Mouse (Mus musculus) forebrain, embryonic 10.5 days (tissue): ENCODE measurements around the gene Pdgfa. TPM values are rescaled to one million over a fixed set of nuclear protein-coding genes. Genes with fewer than 3 reads are reported as not detected.

ENCODE experiments used
- DNase-seq: peaks from one replicate; pipeline ENCODE4 v3.0.0-alpha.2; 2017; ENCODE audit warnings: low spot score; ENCODE audit errors: extremely low spot score
- H3K27ac ChIP-seq: fragments of 300-500 bp; sonication (generic); 2 replicates; pipeline ENCODE4 v1.5.1; 2016; ENCODE audit warnings: mild to moderate bottlenecking
- H3K27me3 ChIP-seq: fragments of 300-500 bp; sonication (generic); 2 replicates; pipeline ENCODE4 v1.6.1; 2016; ENCODE audit warnings: mild to moderate bottlenecking; ENCODE audit not compliant: poor library complexity, severe bottlenecking
- H3K36me3 ChIP-seq: fragments of 300-500 bp; sonication (generic); replicated peaks from 2 replicates; pipeline ENCODE4 v1.6.1; 2016; ENCODE audit warnings: mild to moderate bottlenecking, moderate library complexity
- H3K4me1 ChIP-seq: fragments of 300-500 bp; sonication (generic); 2 replicates; pipeline ENCODE4 v1.6.1; 2016
- H3K4me3 ChIP-seq: fragments of 300-500 bp; sonication (generic); 2 replicates; pipeline ENCODE4 v1.5.1; 2016; ENCODE audit warnings: mild to moderate bottlenecking, moderate library complexity
- H3K9me3 ChIP-seq: fragments of 300-500 bp; sonication (generic); 2 replicates; pipeline ENCODE4 v1.6.1; 2016; ENCODE audit warnings: mild to moderate bottlenecking, moderate library complexity
- WGBS: fragments of 180-500 bp; shearing (Covaris S2); methylation state at CpG from one replicate; pipeline ENCODE4 v1.1.7; 2016; 5-methylcytosine and 5-hydroxymethylcytosine counted together
- polyA plus RNA-seq: library from polyadenylated mRNA; unstranded; fragments of >200 nt; fragmentation: Nextera tagmentation; extraction: Ambion mirVana; gene quantifications from 2 replicates; pipeline ENCODE4 v1.2.1, GENCODE M21; 2016

The Pdgfa gene
- 12.3 and 14.3 TPM in 2 replicates for polyA plus RNA-seq

DNA sequence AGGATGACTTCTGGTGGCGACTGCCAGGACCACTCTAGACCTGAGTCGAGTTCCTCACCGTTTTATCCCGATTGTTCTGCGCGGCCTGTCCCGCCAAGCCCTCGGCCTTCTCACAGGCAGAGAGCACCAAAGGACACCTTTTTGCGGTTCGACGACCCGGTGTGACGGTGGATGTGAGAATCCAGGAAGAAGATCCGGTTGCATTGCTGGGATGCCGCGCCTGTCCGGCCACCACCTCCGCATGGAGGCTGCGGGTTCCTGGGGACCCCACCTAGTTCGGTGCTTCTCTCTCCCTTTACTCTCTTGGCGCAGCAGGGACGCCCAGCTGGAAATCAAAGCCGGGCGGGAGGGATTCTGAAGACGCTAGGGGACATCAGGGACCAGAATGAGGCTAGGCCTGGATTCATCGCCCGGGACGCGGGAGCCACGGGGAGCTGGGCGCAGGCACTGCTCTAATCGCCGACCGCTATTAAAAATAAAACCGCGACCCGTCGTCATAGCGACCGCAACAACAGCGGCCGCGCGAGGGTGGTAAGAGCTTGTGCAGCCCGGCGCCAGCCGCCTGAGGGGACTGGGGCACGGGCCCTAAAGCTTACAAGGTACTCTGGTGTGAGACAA, at the start of gene Pdgfa:
Gene Pdgfa (minus strand): TSS at position 200 of the 618 bp plus-strand sequence.
- peaks cover 88% of the 10 kb centered on the region for H3K27me3 ChIP-seq
- H3K4me1 ChIP-seq, result peaks cover 70% of the 10 kb centered on the region
- H3K4me3 ChIP-seq, result peak within 1 kb of the TSS; percentile 75
- peak within 1 kb of the TSS; percentile 84 for H3K27ac ChIP-seq
- peaks cover 8% of the 10 kb centered on the region; the same call in 1 of the 2 replicates for H3K9me3 ChIP-seq
- no peaks in the 10 kb centered on the region for H3K36me3 ChIP-seq
- DNase-seq, result peak; percentile 83
- 1% methylated on average over 48 of the region's 48 CpGs for WGBS

- no peaks in the 10 kb centered on the region for H3K36me3 ChIP-seq
- peaks cover 13% of the 10 kb centered on the region; the same call in 1 of the 2 replicates for H3K4me1 ChIP-seq
- DNase-seq, result no peak
- WGBS, result 85% methylated on average over 5 of the region's 5 CpGs
- no peaks in the 10 kb centered on the region for H3K9me3 ChIP-seq
- H3K27me3 ChIP-seq, result no peaks in the 10 kb centered on the region
- H3K4me3 ChIP-seq, result no peak overlapping the region
- no peak overlapping the region for H3K27ac ChIP-seq
These were observed 49.5 kb upstream of the Pdgfa start for GRCm38 (mm10) chr5:139046636-139047035.

DNA sequence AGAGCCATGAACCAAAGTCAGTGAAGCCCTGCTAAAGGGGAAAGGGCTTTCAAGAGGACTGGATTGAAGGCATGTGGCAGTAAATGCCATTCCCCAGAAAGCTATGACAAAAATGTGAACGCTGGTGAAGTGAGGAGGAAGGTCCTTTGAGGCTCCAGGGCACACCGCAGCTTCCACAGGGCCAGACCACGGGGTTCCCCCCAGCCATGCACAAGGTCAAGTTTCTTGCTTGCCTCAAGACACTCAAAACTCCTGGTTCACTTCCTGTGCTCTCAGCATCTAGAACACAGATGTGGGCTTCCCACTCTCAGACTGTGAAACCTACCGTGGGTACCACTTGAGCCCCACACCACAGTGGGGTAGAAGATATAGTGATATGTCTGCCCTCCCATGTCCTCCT, 46.4 kb upstream of the Pdgfa start:
- DNase-seq, result no peak
- Histone ChIP-seq H3K4me3 (no peak overlapping the region), H3K27ac (no peak overlapping the region), H3K27me3 (no peaks in the 10 kb centered on the region), H3K4me1 (peaks cover 13% of the 10 kb centered on the region; the same call in 1 of the 2 replicates), H3K36me3 (no peaks in the 10 kb centered on the region), H3K9me3 (no peaks in the 10 kb centered on the region)
- WGBS, result 87% methylated on average over 4 of the region's 4 CpGs

GRCm38 (mm10) chr5:139042299-139042698, 45.1 kb upstream of the Pdgfa start:
- H3K27me3 ChIP-seq, result no peaks in the 10 kb centered on the region
- no peak overlapping the region for H3K27ac ChIP-seq
- WGBS, result 84% methylated on average over 12 of the region's 12 CpGs
- H3K4me3 ChIP-seq, result no peak overlapping the region
- no peak for DNase-seq
- H3K36me3 ChIP-seq, result no peaks in the 10 kb centered on the region
- no peaks in the 10 kb centered on the region for H3K9me3 ChIP-seq
- peaks cover 1% of the 10 kb centered on the region; the same call in 1 of the 2 replicates for H3K4me1 ChIP-seq

DNA sequence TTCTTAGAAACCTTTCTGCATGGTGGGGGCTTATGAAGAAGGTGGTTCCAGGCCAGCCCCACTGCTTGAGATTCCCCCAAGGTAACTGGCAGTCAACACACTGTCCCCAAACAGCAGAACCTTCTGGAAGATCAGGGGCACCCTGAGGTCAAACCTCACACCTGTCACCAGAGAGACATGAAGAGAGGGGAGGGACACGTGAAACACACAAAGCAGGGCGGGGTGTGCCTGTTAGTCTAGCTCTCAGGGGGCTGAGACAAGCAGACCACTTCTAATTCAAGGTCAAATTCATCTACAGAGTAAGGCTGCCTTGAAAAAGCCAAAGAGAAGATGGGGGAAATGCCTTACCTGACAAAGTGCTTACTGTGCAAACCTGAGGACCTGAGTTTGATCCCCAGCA, 38.0 kb upstream of the Pdgfa start:
- 78% methylated on average over 2 of the region's 2 CpGs for WGBS
- no peak for DNase-seq
- no peaks in the 10 kb centered on the region for H3K36me3 ChIP-seq
- H3K4me3 ChIP-seq, result no peak overlapping the region
- H3K4me1 ChIP-seq, result peaks cover 29% of the 10 kb centered on the region
- no peaks in the 10 kb centered on the region for H3K9me3 ChIP-seq
- no peaks in the 10 kb centered on the region for H3K27me3 ChIP-seq
- H3K27ac ChIP-seq, result peak overlapping the region; percentile 20; the same call in 1 of the 2 replicates

DNA sequence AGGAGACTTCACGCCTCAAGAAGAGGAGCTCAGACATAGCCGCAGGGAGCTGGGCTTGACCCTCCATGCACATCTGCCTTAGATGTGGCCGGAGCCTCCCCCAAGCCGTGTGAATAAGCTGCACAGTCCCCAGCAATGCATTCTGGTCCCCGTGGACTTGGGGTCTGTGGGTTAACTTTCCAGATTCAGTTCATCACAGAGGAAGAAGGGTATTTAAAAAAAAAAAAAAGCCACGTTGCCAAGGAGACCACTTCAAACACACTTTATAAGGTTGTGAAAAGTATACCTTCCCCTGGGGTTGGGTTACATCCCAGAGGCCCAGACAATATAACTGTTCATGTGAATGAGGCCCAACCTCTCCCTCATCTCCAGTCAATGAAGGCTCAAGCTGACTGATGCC, 37.6 kb upstream of the Pdgfa start:
- no peaks in the 10 kb centered on the region for H3K9me3 ChIP-seq
- no peak overlapping the region for H3K4me3 ChIP-seq
- peaks cover 29% of the 10 kb centered on the region for H3K4me1 ChIP-seq
- peak overlapping the region; percentile 79; the same call in 1 of the 2 replicates for H3K27ac ChIP-seq
- H3K36me3 ChIP-seq, result no peaks in the 10 kb centered on the region
- 53% methylated on average over 6 of the region's 6 CpGs for WGBS
- H3K27me3 ChIP-seq, result no peaks in the 10 kb centered on the region
- no peak for DNase-seq

DNA sequence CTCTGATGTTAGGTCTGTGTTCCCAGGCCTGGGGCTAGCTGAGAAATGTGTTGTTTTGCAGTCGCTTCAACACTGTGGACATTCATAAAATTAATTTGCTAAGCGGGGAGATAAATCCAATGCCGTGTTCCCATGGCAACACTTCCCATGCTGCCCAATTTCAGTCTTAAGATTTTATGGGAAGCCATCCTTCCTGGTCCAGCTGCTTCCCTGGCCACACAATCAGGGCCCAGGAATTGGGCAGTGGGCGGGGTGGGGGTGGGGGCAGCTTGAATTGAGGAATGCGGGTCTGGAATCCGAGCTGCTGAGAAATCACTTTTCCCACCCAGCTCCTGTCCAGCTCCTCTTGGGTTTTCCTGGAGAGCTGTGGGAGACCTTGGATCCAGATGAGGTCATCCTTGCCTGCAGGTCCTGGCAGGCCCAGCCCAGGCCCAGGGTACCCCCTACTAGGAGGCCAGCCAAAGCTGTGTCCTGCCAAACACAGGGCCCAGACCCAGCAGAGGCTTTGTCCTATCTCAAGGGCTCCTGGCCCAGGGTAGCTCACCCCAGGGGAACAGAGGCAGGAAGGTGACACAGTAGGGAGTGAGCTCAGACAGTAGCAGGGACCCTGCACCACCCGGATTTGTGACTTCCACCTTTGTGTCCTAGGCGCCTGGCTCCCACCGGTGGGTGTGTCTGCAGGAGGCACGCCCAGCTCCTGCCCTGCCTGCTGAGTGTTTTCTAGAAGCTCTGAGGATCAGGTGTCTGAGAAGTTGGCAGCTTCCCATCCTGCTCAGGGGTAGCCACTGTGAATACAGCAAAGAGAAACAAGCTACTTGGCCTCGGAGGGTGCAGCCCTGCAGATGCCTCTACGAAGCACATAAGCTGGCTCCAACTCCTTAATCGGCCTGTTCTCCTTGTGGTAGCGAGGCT, 36.5 kb upstream of the Pdgfa start:
- Histone ChIP-seq H3K27ac (peak overlapping the region; percentile 79), H3K36me3 (no peaks in the 10 kb centered on the region), H3K4me1 (peaks cover 29% of the 10 kb centered on the region), H3K27me3 (no peaks in the 10 kb centered on the region), H3K4me3 (no peak overlapping the region), H3K9me3 (no peaks in the 10 kb centered on the region)
- 39% methylated on average over 14 of the region's 14 CpGs for WGBS
- no peak for DNase-seq

- Histone ChIP-seq H3K4me3 (no peak overlapping the region), H3K36me3 (no peaks in the 10 kb centered on the region), H3K4me1 (peaks cover 11% of the 10 kb centered on the region), H3K27ac (peak overlapping the region; percentile 53), H3K27me3 (no peaks in the 10 kb centered on the region), H3K9me3 (no peaks in the 10 kb centered on the region)
- no peak for DNase-seq
- WGBS, result 62% methylated on average over 15 of the region's 15 CpGs
These were observed 30.4 kb upstream of the Pdgfa start for GRCm38 (mm10) chr5:139027603-139028002.

DNA sequence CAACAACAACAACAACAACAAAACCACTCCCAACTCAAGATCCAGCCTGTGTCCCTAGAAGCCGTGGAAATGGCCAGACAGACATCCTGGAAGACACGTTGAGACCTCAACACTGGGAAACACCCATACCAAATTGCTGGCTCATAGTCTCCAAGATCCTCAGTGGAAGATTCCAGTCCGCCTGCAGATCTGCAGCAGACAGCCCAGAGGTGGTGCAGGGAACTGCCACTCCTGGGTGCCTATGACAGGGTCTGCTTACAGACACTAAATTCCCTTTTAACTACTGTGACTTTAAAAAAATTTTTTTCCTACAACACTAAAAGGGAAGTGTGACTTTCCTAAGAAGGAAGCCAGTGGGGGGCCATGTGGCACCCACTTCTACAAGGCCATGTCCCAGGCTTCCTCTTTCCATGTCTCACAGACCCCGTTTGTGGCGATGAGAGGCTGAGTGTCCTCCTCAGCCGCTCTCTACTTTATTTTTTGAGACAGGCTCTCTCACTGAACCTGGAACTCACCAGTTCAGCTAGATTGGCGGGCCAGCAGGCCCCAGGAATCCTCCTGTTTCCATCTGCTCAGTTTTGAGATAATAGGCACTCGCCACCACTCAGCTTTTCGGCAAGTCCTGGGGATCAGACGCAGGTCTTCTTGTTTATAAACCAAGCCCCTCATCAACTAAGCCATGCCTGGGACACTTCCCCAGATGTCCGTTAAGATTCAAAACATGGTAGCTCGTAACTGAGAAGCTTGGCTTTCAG, 27.4 kb upstream of the Pdgfa start:
- no peak overlapping the region for H3K27ac ChIP-seq
- H3K4me1 ChIP-seq, result peaks cover 11% of the 10 kb centered on the region
- no peaks in the 10 kb centered on the region for H3K9me3 ChIP-seq
- H3K27me3 ChIP-seq, result no peaks in the 10 kb centered on the region
- no peak for DNase-seq
- 85% methylated on average over 12 of the region's 12 CpGs for WGBS
- H3K4me3 ChIP-seq, result no peak overlapping the region
- no peaks in the 10 kb centered on the region for H3K36me3 ChIP-seq

- Histone ChIP-seq H3K27me3 (no peaks in the 10 kb centered on the region), H3K9me3 (no peaks in the 10 kb centered on the region), H3K4me1 (no peaks in the 10 kb centered on the region), H3K4me3 (no peak overlapping the region), H3K27ac (no peak overlapping the region), H3K36me3 (no peaks in the 10 kb centered on the region)
- no peak for DNase-seq
- 77% methylated on average over 6 of the region's 6 CpGs for WGBS
These were observed 23.4 kb upstream of the Pdgfa start for GRCm38 (mm10) chr5:139020595-139020994.

DNA sequence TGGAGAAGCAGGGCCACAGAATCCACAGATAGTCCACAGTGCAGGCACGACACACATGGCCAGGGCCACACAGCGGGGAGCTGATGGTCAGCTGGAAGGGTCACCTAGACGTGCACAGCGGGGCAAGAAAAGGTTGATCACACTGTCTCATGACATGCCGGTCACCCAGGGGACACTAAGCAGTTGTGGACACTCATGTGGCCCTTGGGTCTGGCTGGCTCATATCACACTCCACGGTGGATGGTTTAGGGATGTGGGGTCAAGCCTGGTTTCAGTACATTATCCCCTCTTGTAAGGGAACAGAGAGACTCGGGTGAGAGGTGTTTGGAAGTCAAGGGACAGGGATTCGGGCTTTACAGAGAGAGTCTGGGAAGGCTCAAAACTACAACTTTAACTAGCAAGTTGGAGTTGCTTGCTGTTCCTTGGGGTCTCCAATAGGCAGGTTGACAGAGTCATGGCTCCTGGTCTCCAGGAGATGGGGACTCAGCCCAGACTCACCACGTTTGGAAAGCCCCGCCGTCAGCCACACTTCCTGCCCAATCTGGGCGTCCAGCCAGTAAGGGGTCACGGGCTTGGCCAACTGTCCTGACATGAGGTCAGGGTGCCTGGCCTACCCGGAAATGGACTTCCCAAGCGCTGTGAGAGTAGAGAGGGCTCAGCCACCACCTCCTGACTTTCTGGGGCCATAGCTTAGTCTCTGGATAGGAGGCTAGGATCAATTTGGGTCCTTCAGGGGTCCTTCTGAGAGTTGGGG, 20.4 kb upstream of the Pdgfa start:
- Histone ChIP-seq H3K27me3 (no peaks in the 10 kb centered on the region), H3K27ac (no peak overlapping the region), H3K36me3 (no peaks in the 10 kb centered on the region), H3K4me1 (no peaks in the 10 kb centered on the region), H3K9me3 (no peaks in the 10 kb centered on the region), H3K4me3 (no peak overlapping the region)
- WGBS, result 85% methylated on average over 15 of the region's 15 CpGs
- no peak for DNase-seq

- H3K4me1 ChIP-seq, result no peaks in the 10 kb centered on the region
- H3K9me3 ChIP-seq, result no peaks in the 10 kb centered on the region
- no peak overlapping the region for H3K27ac ChIP-seq
- H3K36me3 ChIP-seq, result no peaks in the 10 kb centered on the region
- H3K4me3 ChIP-seq, result no peak overlapping the region
- 77% methylated on average over 3 of the region's 3 CpGs for WGBS
- H3K27me3 ChIP-seq, result no peaks in the 10 kb centered on the region
- no peak for DNase-seq
These were observed 17.9 kb upstream of the Pdgfa start for GRCm38 (mm10) chr5:139015097-139015496.
